Mouse (Mus musculus) kidney, postnatal 0 days (tissue): ENCODE measurements around the gene Nek3. TPM values are rescaled to one million over a fixed set of nuclear protein-coding genes. Genes with fewer than 3 reads are reported as not detected.

Experiments
- ATAC-seq: fragments of 200-750 bp; cut with Nextera tagmentation; replicated peaks from 2 replicates; pipeline ENCODE4 v1.8.0; 2017; ENCODE audit warnings: low read depth, moderate number of reproducible peaks, moderate TSS enrichment, moderate library complexity; ENCODE audit not compliant: low FRiP score
- DNase-seq: peaks from one replicate; pipeline ENCODE4 v3.0.0-alpha.2; 2016; ENCODE audit warnings: low spot score
- H3K27ac ChIP-seq: fragments of 300-500 bp; sonication (generic); 2 replicates; pipeline ENCODE4 v1.5.1; 2014; ENCODE audit warnings: mild to moderate bottlenecking
- H3K27me3 ChIP-seq: fragments of 300-500 bp; sonication (generic); 2 replicates; pipeline ENCODE4 v1.6.1; 2014; ENCODE audit warnings: low read length, mixed read lengths; ENCODE audit not compliant: insufficient read depth
- H3K36me3 ChIP-seq: fragments of 300-500 bp; sonication (generic); 2 replicates; pipeline ENCODE4 v1.6.1; 2014; ENCODE audit warnings: low read length, mixed read lengths; ENCODE audit not compliant: insufficient read depth
- H3K4me1 ChIP-seq: fragments of 300-500 bp; sonication (generic); replicated peaks from 2 replicates; pipeline ENCODE4 v1.6.1; 2014; ENCODE audit warnings: antibody characterized with exemption, low read length, mixed read lengths; ENCODE audit not compliant: insufficient read depth
- H3K4me2 ChIP-seq: fragments of 300-500 bp; sonication (generic); 2 replicates; pipeline ENCODE4 v1.6.1; 2014; ENCODE audit warnings: mild to moderate bottlenecking, low read length, moderate library complexity, mixed read lengths
- H3K4me3 ChIP-seq: fragments of 300-500 bp; sonication (generic); replicated peaks from 2 replicates; pipeline ENCODE4 v1.5.1; 2014; ENCODE audit warnings: low read depth, low read length
- H3K9ac ChIP-seq: fragments of 300-500 bp; sonication (generic); 2 replicates; pipeline ENCODE4 v1.6.1; 2014; ENCODE audit warnings: low read depth, low read length
- H3K9me3 ChIP-seq: fragments of 300-500 bp; sonication (generic); replicated peaks from 2 replicates; pipeline ENCODE4 v1.6.1; 2016; ENCODE audit warnings: low read length, inconsistent platforms, mixed read lengths
- CTCF ChIP-seq: IDR thresholded peaks from 2 replicates; pipeline ENCODE4 v1.5.1; 2016; ENCODE audit warnings: antibody characterized with exemption, low read depth, mild to moderate bottlenecking, moderate library complexity
- WGBS: fragments of 180-500 bp; shearing (Covaris S2); extraction: QIAGEN DNeasy Blood & Tissue Kit; methylation state at CpG from one replicate; pipeline ENCODE4 v1.1.7; 2014; 5-methylcytosine and 5-hydroxymethylcytosine counted together
- polyA plus RNA-seq: library from polyadenylated mRNA; unstranded; fragments of >200 nt; fragmentation: Nextera tagmentation; extraction: Ambion mirVana; gene quantifications from 2 replicates; pipeline ENCODE4 v1.2.1, GENCODE M21; 2015

Gene Nek3
- polyA plus RNA-seq, 1 experiment from 2014 or later, result 4.8 TPM

- H3K9ac ChIP-seq, result no peak overlapping the region
- 93% methylated on average over 4 of the region's 4 CpGs for WGBS
- no peak overlapping the region for H3K4me3 ChIP-seq
- no peak overlapping the region for H3K4me2 ChIP-seq
- ATAC-seq, result no peak
- no peaks in the 10 kb centered on the region for H3K4me1 ChIP-seq
- TF ChIP-seq CTCF, result no peak
- no peak overlapping the region for H3K27ac ChIP-seq
- no peak for DNase-seq
- no peaks in the 10 kb centered on the region for H3K36me3 ChIP-seq
- no peaks in the 10 kb centered on the region for H3K9me3 ChIP-seq
- no peaks in the 10 kb centered on the region for H3K27me3 ChIP-seq
Measured at GRCm38 (mm10) chr8:22089226-22089625, 77.0 kb downstream of the Nek3 start.

GRCm38 (mm10) chr8:22079313-22080007 lies 86.8 kb downstream of the Nek3 start:
- DNase-seq (no peak), ATAC-seq (no peak)
- Histone ChIP-seq H3K4me2 (no peak overlapping the region), H3K9me3 (no peaks in the 10 kb centered on the region), H3K4me3 (no peak overlapping the region), H3K36me3 (no peaks in the 10 kb centered on the region), H3K4me1 (no peaks in the 10 kb centered on the region), H3K9ac (no peak overlapping the region), H3K27me3 (no peaks in the 10 kb centered on the region), H3K27ac (no peak overlapping the region)
- WGBS, result 77% methylated on average over 9 of the region's 9 CpGs
- no peak for TF ChIP-seq CTCF

Other genes starting within 250 kb of the Nek3 start
- not detected in 2 replicates for gene Defb15, start 233.7 kb downstream of the Nek3 start, polyA plus RNA-seq
- not detected in 2 replicates for gene Defb35, start 228.1 kb downstream of the Nek3 start, polyA plus RNA-seq
- not detected in 2 replicates for gene Defb13, start 219.7 kb downstream of the Nek3 start, polyA plus RNA-seq
- not detected in 2 replicates for gene Fam90a1a, start 207.7 kb downstream of the Nek3 start, polyA plus RNA-seq
- gene Ccdc70, start 196.7 kb downstream of the Nek3 start, polyA plus RNA-seq, result not detected in 2 replicates
- gene Atp7b, start 106.1 kb downstream of the Nek3 start, polyA plus RNA-seq, result 0.33 and 0.52 TPM in 2 replicates
- gene Alg11, start 105.7 kb downstream of the Nek3 start, polyA plus RNA-seq, result 23.5 and 24.4 TPM in 2 replicates
- 0.47 and 0.62 TPM in 2 replicates for gene Nek5, start 41.4 kb downstream of the Nek3 start, polyA plus RNA-seq
- gene Ckap2, start 19.4 kb upstream of the Nek3 start, polyA plus RNA-seq, result 22.4 and 23.3 TPM in 2 replicates
- gene Vps36, start 26.4 kb upstream of the Nek3 start, polyA plus RNA-seq, result 30.3 and 32.2 TPM in 2 replicates
- gene Thsd1, start 60.9 kb upstream of the Nek3 start, polyA plus RNA-seq, result 10.1 and 11.2 TPM in 2 replicates
- not detected in 2 replicates for gene Tpte, start 117.0 kb upstream of the Nek3 start, polyA plus RNA-seq
- gene Slc25a15, start 232.2 kb upstream of the Nek3 start, polyA plus RNA-seq, result 23.8 and 27.3 TPM in 2 replicates
- 48.4 and 49.4 TPM in 2 replicates for gene Mrps31, start 244.9 kb upstream of the Nek3 start, polyA plus RNA-seq